Mouse (Mus musculus): ENCODE results near the gene Kansl1. TPM values are rescaled to one million over a fixed set of nuclear protein-coding genes. Genes with fewer than 3 reads are reported as not detected.

Gene Kansl1
- total RNA-seq, 2 experiments from 2014 or later, result 19.8 to 20.2 TPM

DNA sequence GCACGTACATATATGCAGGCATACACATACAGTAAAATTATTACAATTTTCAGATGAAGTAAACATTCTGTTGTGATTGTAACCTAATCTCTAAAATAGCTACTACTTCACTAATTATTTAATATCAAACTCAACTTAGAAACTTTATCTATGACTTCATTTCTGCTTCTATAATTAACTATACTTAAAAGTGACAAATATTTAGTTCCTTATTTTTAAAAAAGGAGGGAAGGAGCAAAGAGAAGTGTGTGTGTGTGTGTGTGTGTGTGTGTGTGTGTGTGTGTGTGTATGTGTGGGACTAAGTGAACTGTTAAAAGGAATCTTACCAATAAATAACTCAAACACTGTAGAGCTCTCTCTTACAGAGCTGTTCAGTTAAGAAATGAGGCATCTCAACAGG lies 82.1 kb downstream of the Kansl1 start:
- Histone ChIP-seq H3K4me3 (no peak overlapping the region), H3K27ac (no peak overlapping the region)
- no peak for DNase-seq
- no peak for TF ChIP-seq CTCF (IDR thresholded peaks at IDR 0.05)
- intact Hi-C loops (cut with DNase I), result no loop called here

DNA sequence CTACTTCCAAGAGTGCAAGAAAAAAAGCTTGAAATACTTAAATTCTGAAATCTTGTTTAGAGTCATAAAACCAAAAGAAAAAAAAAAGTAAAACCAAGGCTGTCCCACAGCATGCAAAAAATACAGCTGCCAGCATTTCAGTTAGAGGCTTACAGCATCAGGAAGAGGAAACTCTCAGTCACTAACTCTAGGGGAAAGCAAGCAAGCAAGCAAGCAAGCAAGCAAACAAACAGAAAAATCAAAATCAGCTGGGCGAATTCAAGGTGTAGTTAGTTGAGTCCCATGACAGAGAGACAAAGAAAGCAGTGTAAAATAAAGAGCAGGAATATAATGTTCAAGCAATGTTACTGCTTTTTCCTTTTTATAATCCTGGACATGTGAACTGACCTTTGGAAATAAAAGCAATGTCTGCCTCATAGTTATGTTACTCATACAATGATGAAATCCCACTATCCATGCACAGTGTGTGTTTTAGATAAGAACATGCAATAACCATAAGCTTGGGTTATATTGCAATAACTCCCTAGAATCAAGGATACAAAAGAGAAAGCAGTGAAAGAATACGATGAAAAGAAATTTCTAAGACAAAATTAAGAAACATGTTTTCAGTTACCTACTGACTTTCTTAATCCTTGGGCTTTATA lies 85.4 kb downstream of the Kansl1 start:
- H3K27ac ChIP-seq, result no peak overlapping the region
- H3K4me3 ChIP-seq, result no peak overlapping the region
- no peak for DNase-seq
- no peak for TF ChIP-seq CTCF (IDR thresholded peaks at IDR 0.05)
- intact Hi-C loops (cut with DNase I), result no loop called here

DNA sequence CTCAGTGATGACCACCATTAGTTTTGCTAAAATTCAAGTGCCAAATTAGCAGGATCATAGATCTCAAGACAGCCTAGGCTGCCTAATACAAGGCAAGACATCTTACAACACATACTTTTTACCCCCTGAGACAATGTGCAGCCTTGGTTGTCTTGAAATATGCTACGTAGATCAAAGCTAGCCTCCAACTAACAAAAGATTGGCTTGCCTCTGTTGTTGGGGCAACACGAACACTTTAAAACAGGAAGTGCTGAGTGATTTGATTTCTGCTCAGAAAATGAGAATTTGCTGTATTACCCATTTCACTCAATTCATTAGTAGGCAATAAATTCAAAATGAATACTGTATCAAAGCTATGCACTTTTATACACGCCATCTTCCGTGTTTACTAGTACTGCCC lies 86.8 kb downstream of the Kansl1 start:
- intact Hi-C loops (cut with DNase I), result no loop called here
- DNase-seq, result no peak
- H3K4me3 ChIP-seq, result no peak overlapping the region
- TF ChIP-seq CTCF (IDR thresholded peaks at IDR 0.05), result no peak
- no peak overlapping the region; the same call in 1 of the 2 replicates for H3K27ac ChIP-seq

DNA sequence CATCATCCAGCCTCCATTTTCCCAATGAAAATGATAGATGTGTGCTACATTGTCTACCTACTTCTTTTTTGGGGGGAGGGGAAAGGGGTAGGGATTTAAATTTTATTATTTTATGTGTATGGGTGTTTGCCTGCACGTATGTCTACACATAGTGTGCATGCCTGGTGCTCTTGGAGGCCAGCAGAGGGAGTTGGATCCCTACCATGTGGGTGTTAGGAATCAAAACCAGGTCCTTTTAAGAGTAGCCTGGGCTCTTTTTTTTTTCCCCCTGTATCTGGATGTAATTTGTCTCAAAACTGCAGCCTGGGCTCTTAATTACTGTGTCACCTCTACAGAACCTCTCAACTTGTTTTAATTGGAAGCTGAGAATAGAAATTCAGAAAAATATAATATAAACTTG lies 89.0 kb downstream of the Kansl1 start:
- Histone ChIP-seq H3K27ac (no peak overlapping the region), H3K4me3 (no peak overlapping the region)
- TF ChIP-seq CTCF (IDR thresholded peaks at IDR 0.05), result peak; percentile 65
- DNase-seq, result peak; percentile 36
- intact Hi-C loops (cut with DNase I), result loop anchor here (5.0 kb wide), 1 partner anchor 63 kb away; no protein-coding TSS in a partner anchor

DNA sequence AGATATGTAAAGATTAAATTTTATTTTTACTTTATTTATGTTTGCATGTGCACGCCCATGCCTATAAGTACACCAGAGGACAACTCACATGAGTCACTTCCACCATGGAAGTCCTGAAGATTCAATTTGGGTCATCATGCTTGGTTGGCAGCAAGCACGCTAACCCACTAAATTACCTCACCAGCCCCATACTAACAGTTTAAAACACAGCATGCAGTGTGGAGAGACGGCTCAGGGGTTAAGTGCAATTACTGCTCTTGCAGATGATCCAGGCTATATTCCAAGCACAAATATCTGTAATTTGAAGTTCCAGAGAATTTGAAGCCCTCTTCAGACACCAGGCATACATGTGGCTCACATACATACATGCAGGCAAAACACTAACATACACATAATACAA lies 92.4 kb downstream of the Kansl1 start:
- no peak overlapping the region for H3K4me3 ChIP-seq
- TF ChIP-seq CTCF (IDR thresholded peaks at IDR 0.05), result no peak
- intact Hi-C loops (cut with DNase I), result loop anchor here (5.0 kb wide), 1 partner anchor 66 kb away; no protein-coding TSS in a partner anchor

DNA sequence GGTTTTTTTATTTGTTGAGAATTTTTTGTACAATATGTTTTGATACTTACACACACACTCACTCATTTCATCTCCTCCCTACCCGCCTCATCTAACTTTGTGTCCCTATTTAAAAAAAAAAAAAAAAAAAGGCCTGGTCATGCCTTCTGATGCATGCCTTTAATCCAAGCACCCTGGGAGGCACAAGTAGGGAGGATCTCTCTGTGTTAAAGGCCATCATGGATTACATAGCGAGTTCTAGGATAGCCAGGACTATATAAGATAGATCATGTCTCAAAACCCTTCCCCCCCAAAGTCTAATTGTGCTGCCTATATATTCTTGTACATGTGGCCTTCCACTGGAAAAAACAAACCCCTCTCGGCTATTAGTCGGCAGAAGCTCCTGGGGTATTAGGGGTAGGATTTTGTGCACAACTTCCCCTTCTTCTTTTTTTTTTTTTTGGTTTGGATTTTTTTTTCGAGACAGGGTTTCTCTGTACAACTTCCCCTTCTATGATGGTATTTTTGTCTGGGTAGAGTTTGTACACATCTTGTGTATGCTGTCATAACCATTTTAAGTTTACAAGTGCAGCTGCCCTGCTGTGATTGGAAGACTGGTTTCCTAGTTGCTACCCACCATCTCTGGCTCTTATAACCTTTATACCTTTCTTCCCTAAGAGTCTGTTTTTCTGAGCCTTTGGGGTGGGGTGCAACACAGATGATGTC lies 101.0 kb downstream of the Kansl1 start:
- Histone ChIP-seq H3K27ac (no peak overlapping the region), H3K4me3 (no peak overlapping the region)
- no peak for TF ChIP-seq CTCF (IDR thresholded peaks at IDR 0.05)
- no peak for DNase-seq
- intact Hi-C loops (cut with DNase I), result no loop called here

More for the DNA sequence above, 92.4 kb downstream of the Kansl1 start:
- DNase-seq, result no peak
- H3K27ac ChIP-seq, result no peak overlapping the region

DNA sequence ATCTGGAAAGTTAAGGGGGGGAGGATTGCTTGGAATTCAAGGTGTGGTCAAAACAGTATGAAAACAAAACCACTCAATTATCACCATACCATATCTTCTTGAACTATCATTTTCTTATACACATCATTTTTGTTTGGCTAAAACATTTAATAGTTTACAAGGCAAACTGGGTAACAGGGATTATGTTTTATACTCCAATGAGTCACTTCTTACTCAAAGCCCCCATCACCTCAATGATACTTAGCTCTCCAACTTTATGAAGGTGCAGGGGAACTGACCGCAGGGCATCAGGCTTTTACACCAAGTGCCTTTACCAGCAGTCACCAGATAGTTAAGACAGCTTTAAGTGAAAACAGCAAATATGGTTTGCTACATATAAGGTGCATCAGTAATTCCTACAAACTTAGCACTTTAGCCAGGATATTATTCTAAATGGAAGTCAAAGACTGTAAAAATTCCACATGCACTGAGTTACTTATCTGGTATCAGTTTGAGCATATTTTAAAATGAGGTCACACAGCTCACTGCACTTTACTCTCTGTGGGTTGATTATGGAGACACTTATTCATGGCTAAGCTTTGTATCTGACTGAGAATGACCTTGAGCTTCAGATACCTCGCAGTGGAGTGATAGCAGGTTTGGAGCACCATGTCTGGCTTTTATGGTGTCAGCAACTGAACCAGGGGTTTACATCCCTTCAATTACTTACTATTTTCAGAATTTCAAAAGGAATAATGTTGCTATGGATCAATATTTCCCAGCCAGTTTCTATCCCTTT lies 104.6 kb downstream of the Kansl1 start:
- intact Hi-C loops (cut with DNase I), result loop anchor here (5.0 kb wide), 1 partner anchor 38 kb away; no protein-coding TSS in a partner anchor
- no peak for TF ChIP-seq CTCF (IDR thresholded peaks at IDR 0.05)
- H3K27ac ChIP-seq, result no peak overlapping the region
- no peak for DNase-seq
- H3K4me3 ChIP-seq, result no peak overlapping the region

DNA sequence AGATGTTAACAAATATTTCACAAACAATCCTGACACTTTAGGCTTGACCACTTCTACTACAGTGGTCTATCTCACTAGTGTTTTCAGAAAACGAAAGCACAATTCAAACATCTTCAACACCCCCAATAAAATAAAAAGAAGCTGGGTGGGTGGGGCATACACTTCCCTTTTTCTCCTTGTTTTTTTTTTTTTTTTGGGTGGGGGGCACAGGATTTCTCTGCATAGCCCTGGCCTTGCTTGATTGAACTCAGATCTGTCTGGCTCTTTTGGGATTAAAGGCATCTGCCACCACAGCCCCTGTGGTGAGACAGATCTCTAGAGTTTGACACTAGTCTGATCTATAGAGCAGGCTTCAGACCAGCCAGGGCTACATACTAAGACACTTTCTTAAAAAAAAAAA lies 106.0 kb downstream of the Kansl1 start:
- DNase-seq, result no peak
- H3K27ac ChIP-seq, result no peak overlapping the region
- intact Hi-C loops (cut with DNase I), result loop anchor here (5.0 kb wide), 1 partner anchor 40 kb away; no protein-coding TSS in a partner anchor
- TF ChIP-seq CTCF (IDR thresholded peaks at IDR 0.05), result no peak
- H3K4me3 ChIP-seq, result no peak overlapping the region

DNA sequence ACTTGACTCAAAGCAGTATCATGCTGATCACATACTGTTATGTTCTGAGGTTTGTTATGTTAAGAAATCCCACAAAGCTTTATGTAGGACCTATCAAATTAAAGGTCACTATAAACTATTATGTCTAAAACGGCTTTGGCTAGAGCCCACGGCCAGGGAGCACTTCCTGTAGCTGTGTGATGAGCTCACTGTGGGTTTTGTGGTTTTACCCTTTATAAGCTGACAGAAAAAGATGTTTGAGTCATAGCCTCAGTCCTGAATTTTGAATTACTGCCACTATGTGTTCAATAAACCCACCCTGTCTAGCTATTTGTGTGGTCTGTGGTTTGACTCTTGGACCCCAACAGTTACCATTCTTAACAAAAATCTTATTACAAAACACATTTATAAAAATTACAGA lies 106.9 kb downstream of the Kansl1 start:
- no peak for TF ChIP-seq CTCF (IDR thresholded peaks at IDR 0.05)
- no peak for DNase-seq
- Histone ChIP-seq H3K27ac (no peak overlapping the region), H3K4me3 (no peak overlapping the region)
- intact Hi-C loops (cut with DNase I), result loop anchor here (5.0 kb wide), 1 partner anchor 41 kb away; no protein-coding TSS in a partner anchor

DNA sequence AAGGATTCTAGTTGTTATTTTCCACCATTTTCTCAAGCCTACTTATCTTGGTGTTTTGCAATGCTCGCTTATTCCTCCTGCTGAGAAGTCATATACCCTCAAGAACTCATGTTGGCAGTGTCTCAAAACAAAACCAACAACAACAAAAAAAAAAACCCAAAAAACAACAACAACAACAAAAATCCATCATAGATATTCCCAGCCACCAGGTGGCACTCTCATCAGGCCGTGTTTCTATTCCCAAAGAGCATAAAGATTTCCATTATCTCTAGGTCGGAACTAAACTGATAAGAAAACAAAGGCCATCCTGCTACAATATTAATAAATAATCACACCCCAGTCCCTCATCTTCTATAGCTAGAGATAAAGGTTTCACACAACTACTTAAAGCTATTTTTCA lies 121.7 kb downstream of the Kansl1 start:
- Histone ChIP-seq H3K4me3 (no peak overlapping the region), H3K27ac (no peak overlapping the region)
- peak; percentile 71 for TF ChIP-seq CTCF (IDR thresholded peaks at IDR 0.05)
- DNase-seq, result peak; percentile 30
- intact Hi-C loops (cut with DNase I), result loop anchor here (2.0 kb wide), 2 partner anchors 96 to 114 kb away; no protein-coding TSS in a partner anchor

DNA sequence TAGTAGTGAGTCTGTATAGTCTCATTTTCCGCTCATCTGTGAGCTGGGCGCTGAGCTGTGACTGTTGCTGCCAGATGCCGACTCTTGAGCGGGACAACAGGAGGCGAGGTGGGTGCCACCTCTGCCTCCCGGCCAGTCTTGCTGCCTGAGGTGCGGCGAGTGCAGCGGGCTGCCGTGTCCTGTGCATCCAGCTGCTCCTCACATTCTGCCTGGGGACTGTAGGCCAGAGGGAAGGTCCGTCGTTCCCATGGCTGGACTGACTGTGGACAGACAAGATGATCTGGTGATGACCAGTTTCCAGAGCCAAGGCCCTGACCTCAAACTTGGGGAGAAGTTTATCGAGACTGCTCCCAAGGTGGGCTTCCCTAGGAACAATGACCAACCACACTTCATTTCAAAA lies 133.7 kb downstream of the Kansl1 start:
- Histone ChIP-seq H3K4me3 (no peak overlapping the region), H3K27ac (no peak overlapping the region)
- no peak for TF ChIP-seq CTCF (IDR thresholded peaks at IDR 0.05)
- DNase-seq, result no peak
- intact Hi-C loops (cut with DNase I), result no loop called here

DNA sequence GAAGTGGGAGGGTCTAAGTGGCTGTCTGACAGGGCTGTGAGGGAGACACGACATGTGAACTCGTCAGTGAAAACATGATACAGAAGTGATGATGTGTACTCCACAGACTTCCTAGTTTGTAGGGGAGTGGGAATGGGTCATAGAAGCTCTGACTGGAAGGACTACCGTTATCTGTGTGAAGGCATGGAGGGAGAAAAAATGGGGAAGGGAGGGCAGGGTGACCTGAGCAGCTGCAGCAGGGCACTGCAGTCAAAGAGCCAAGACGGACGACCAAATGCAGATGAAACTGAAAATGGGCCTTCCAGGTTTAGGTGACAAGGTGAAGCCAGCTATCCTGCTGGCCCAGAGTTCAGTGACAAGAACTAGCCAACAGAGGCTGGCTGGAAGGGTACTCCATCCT lies 134.5 kb downstream of the Kansl1 start:
- DNase-seq, result no peak
- no peak overlapping the region for H3K4me3 ChIP-seq
- intact Hi-C loops (cut with DNase I), result no loop called here
- no peak overlapping the region for H3K27ac ChIP-seq
- TF ChIP-seq CTCF (IDR thresholded peaks at IDR 0.05), result no peak

DNA sequence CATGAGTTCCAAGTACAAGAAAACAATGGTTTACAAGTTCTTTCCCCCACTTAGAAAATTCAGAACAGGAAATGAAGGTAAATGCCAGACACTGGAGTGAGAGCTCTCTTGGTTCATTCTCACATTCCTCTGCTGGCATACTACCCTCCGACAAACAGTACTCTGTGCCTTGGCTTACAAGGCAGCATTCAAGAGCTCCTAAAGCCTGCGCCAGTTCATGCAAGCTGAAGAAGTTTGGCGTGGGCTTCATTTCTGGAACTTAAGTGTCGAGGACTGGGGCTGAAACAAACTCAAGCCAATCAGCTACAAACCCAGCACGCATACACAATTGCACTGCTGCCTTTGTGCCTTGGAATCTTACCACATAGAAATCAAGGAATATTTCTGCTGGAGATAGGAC lies 136.6 kb downstream of the Kansl1 start:
- no peak overlapping the region for H3K27ac ChIP-seq
- no peak overlapping the region for H3K4me3 ChIP-seq
- TF ChIP-seq CTCF (IDR thresholded peaks at IDR 0.05), result no peak
- intact Hi-C loops (cut with DNase I), result no loop called here
- no peak for DNase-seq

All from gastrocnemius, adult 2 months (tissue).